Mouse (Mus musculus) MEL (cell line): ENCODE results near the gene Ptpro. TPM values are rescaled to one million over a fixed set of nuclear protein-coding genes. Genes with fewer than 3 reads are reported as not detected.

Source experiments
- DNase-seq: peaks from one replicate; pipeline ENCODE4 v3.0.0; 2011; ENCODE audit warnings: low read depth, low spot score
- H3K27ac ChIP-seq: 2 replicates; pipeline ENCODE4 v1.5.1; 2012; ENCODE audit warnings: low read depth, mild to moderate bottlenecking, control low read depth, low read length, moderate library complexity; ENCODE audit not compliant: control insufficient read depth
- H3K27me3 ChIP-seq, 2 experiments: fragments of 150-350 bp in 1 of 2; sonication (generic) in 1 of 2; 2 replicates each; pipeline ENCODE4 v1.6.1; 2012; ENCODE audit warnings: low read length in 2 of 2, mild to moderate bottlenecking in 2 of 2, improper control_type of control experiment in 1 of 2, moderate library complexity in 1 of 2; ENCODE audit not compliant: insufficient read depth in 2 of 2, control insufficient read depth in 1 of 2
- H3K36me3 ChIP-seq, 2 experiments: 2 replicates each; pipeline ENCODE4 v1.6.1; 2012 to 2014; ENCODE audit warnings: low read length in 2 of 2, improper control_type of control experiment in 1 of 2, inconsistent platforms in 1 of 2, mild to moderate bottlenecking in 1 of 2; ENCODE audit not compliant: insufficient read depth in 2 of 2, control insufficient read depth in 1 of 2
- H3K4me1 ChIP-seq, 2 experiments: fragments of 150-350 bp in 1 of 2; sonication (generic) in 1 of 2; 2 replicates each; pipeline ENCODE4 v1.6.1; 2012; ENCODE audit warnings: low read length in 2 of 2, improper control_type of control experiment in 1 of 2, mild to moderate bottlenecking in 1 of 2; ENCODE audit not compliant: insufficient read depth in 2 of 2, control insufficient read depth in 1 of 2
- H3K4me3 ChIP-seq, 2 experiments: fragments of 150-350 bp in 1 of 2; sonication (generic) in 1 of 2; 2 replicates each; pipeline ENCODE4 v1.5.1; 2012; ENCODE audit warnings: low read depth in 2 of 2, low read length in 2 of 2, mild to moderate bottlenecking in 2 of 2, moderate library complexity in 2 of 2, control low read depth in 1 of 2, improper control_type of control experiment in 1 of 2; ENCODE audit not compliant: control insufficient read depth in 1 of 2, insufficient read depth in 1 of 2
- H3K79me2 ChIP-seq: 2 replicates; pipeline ENCODE4 v1.6.1; 2012; ENCODE audit warnings: mild to moderate bottlenecking, low read length, moderate library complexity; ENCODE audit not compliant: control insufficient read depth, poor library complexity, insufficient read depth
- H3K9ac ChIP-seq: 2 replicates; pipeline ENCODE4 v1.6.1; 2012; ENCODE audit warnings: low read depth, mild to moderate bottlenecking, control low read depth, low read length, moderate library complexity; ENCODE audit not compliant: control insufficient read depth, poor library complexity, severe bottlenecking
- H3K9me3 ChIP-seq: fragments of 150-350 bp; sonication (generic); replicated peaks from 2 replicates; pipeline ENCODE4 v1.6.1; 2012; ENCODE audit warnings: mild to moderate bottlenecking, low read length, improper control_type of control experiment, moderate library complexity; ENCODE audit not compliant: insufficient read depth
- BHLHE40 ChIP-seq: IDR thresholded peaks from 2 replicates; pipeline ENCODE4 v1.6.1; 2012; ENCODE audit warnings: low read depth, mild to moderate bottlenecking, inconsistent platforms, low read length, improper control_type of control experiment, borderline replicate concordance
- CHD2 ChIP-seq: IDR thresholded peaks from 2 replicates; pipeline ENCODE4 v1.6.1; 2011; ENCODE audit warnings: low read length, improper control_type of control experiment
- EP300 ChIP-seq, 2 experiments: IDR thresholded peaks; 2 replicates each; pipeline ENCODE4 v1.6.1; 2011; ENCODE audit warnings: improper control_type of control experiment in 2 of 2, low read length in 2 of 2, low read depth in 1 of 2, mild to moderate bottlenecking in 1 of 2
- ETS1 ChIP-seq: IDR thresholded peaks from 2 replicates; pipeline ENCODE4 v1.6.1; 2012; ENCODE audit warnings: low read depth, mild to moderate bottlenecking, inconsistent platforms, low read length, improper control_type of control experiment, moderate library complexity
- GATA1 ChIP-seq: IDR thresholded peaks from 2 replicates; pipeline ENCODE4 v1.6.1; 2011; ENCODE audit warnings: low read depth, low read length, improper control_type of control experiment
- KAT2A ChIP-seq: conservative IDR thresholded peaks from 2 replicates; pipeline ENCODE4 v1.6.1; 2012; ENCODE audit warnings: low read depth, low read length, improper control_type of control experiment, inconsistent platforms
- MAZ ChIP-seq: IDR thresholded peaks from 2 replicates; pipeline ENCODE4 v1.6.1; 2012; ENCODE audit warnings: low read depth, mild to moderate bottlenecking, inconsistent platforms, low read length, improper control_type of control experiment
- MXI1 ChIP-seq: IDR thresholded peaks from 2 replicates; pipeline ENCODE4 v1.6.1; 2011; ENCODE audit warnings: mild to moderate bottlenecking, low read depth, low read length, improper control_type of control experiment
- NELFE ChIP-seq: IDR thresholded peaks from 2 replicates; pipeline ENCODE4 v1.6.1; 2011; ENCODE audit warnings: low read depth, low read length, improper control_type of control experiment
- NRF1 ChIP-seq: IDR thresholded peaks from 2 replicates; pipeline ENCODE4 v1.6.1; 2014; ENCODE audit warnings: low read depth, mild to moderate bottlenecking, inconsistent platforms, low read length, improper control_type of control experiment, moderate library complexity; ENCODE audit not compliant: poor library complexity, insufficient read depth, severe bottlenecking
- POLR2AphosphoS5 ChIP-seq: IDR thresholded peaks from 2 replicates; pipeline ENCODE4 v1.6.1; 2012; ENCODE audit warnings: low read depth, borderline replicate concordance, mild to moderate bottlenecking, inconsistent platforms, low read length, moderate library complexity, mixed read lengths
- RAD21 ChIP-seq: IDR thresholded peaks from 2 replicates; pipeline ENCODE4 v1.6.1; 2011; ENCODE audit warnings: mild to moderate bottlenecking, low read depth, low read length, improper control_type of control experiment
- RCOR1 ChIP-seq: IDR thresholded peaks from 2 replicates; pipeline ENCODE4 v1.6.1; 2012; ENCODE audit warnings: low read depth, mild to moderate bottlenecking, inconsistent platforms, low read length, improper control_type of control experiment
- SMC3 ChIP-seq: IDR thresholded peaks from 2 replicates; pipeline ENCODE4 v1.6.1; 2011; ENCODE audit warnings: low read depth, low read length, improper control_type of control experiment
- TAL1 ChIP-seq: IDR thresholded peaks from 2 replicates; pipeline ENCODE4 v1.6.1; 2012; ENCODE audit warnings: mild to moderate bottlenecking, inconsistent platforms, low read length, moderate library complexity, mixed read lengths
- TCF12 ChIP-seq: IDR thresholded peaks from 2 replicates; pipeline ENCODE4 v1.6.1; 2014; ENCODE audit warnings: low read depth, mild to moderate bottlenecking, inconsistent platforms, low read length, improper control_type of control experiment, moderate library complexity
- UBTF ChIP-seq: IDR thresholded peaks from 2 replicates; pipeline ENCODE4 v1.6.1; 2012; ENCODE audit warnings: low read depth, mild to moderate bottlenecking, inconsistent platforms, low read length, improper control_type of control experiment, moderate library complexity, borderline replicate concordance; ENCODE audit not compliant: insufficient read depth
- USF1 ChIP-seq: IDR thresholded peaks from 2 replicates; pipeline ENCODE4 v1.6.1; 2014; ENCODE audit warnings: low read depth, mild to moderate bottlenecking, inconsistent platforms, low read length, improper control_type of control experiment, moderate library complexity
- USF2 ChIP-seq, 2 experiments: IDR thresholded peaks; 2 replicates each; pipeline ENCODE4 v1.6.1; 2011 to 2012; ENCODE audit warnings: improper control_type of control experiment in 2 of 2, low read length in 2 of 2, borderline replicate concordance in 1 of 2, inconsistent platforms in 1 of 2, low read depth in 1 of 2, mild to moderate bottlenecking in 1 of 2; ENCODE audit not compliant: insufficient read depth in 1 of 2
- ZKSCAN1 ChIP-seq: IDR thresholded peaks from 2 replicates; pipeline ENCODE4 v1.6.1; 2012; ENCODE audit warnings: low read depth, mild to moderate bottlenecking, inconsistent platforms, low read length, improper control_type of control experiment, moderate library complexity
- ZMIZ1 ChIP-seq: IDR thresholded peaks from 2 replicates; pipeline ENCODE4 v1.6.1; 2012; ENCODE audit warnings: low read depth, mild to moderate bottlenecking, inconsistent platforms, low read length, improper control_type of control experiment, moderate library complexity
- polyA plus RNA-seq, 2 experiments: library from polyadenylated mRNA; stranded (reverse) in 1 of 2; unstranded in 1 of 2; fragments of >175 nt in 1 of 2; fragments of >200 nt in 1 of 2; gene quantifications; 2 replicates each; pipeline versions ENCODE4 v1.2.1 to v1.2.4; 2012; ENCODE audit warnings: low replicate concordance in 2 of 2, low read depth in 1 of 2; ENCODE audit not compliant: insufficient read length in 2 of 2, insufficient read depth in 1 of 2, missing spikeins in 1 of 2
- total RNA-seq: library from RNA; depleted of rRNA; stranded (reverse); fragments of 300-350 nt; gene quantifications from 2 replicates; pipeline ENCODE4 v1.2.3, GENCODE M21; 2012

Ptpro gene
- total and polyA plus RNA-seq, 3 experiments = not detected

DNA sequence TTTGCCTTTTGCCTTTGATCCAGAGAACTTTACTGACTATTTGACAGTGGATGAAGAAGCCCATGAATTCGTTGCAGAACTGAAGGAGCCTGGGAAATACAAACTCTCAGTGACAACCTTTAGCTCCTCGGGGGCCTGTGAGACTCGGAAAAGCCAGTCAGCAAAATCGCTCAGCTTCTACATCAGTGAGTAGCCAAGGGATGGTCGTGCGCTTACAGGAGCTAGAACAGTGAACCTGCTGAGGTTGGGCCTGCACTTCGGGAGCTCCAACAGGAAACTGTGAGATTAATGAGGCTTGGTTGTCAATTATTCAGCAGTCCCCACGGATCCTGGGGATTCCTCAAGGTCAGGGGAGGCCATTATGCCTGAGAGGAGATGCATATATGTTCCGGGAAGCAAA, 130.4 kb downstream of the Ptpro start:
- Histone ChIP-seq H3K4me1 (no peaks in the 10 kb centered on the region), H3K79me2 (no peaks in the 10 kb centered on the region), H3K4me3 (no peak overlapping the region), H3K27ac (no peak overlapping the region), H3K9ac (no peak overlapping the region), H3K36me3 (no peaks in the 10 kb centered on the region), H3K9me3 (no peaks in the 10 kb centered on the region), H3K27me3 (no peaks in the 10 kb centered on the region)
- DNase-seq = no peak
- no peak for TF ChIP-seq TAL1
- TF ChIP-seq USF2 (IDR thresholded peaks at IDR 0.05; ENCODE audit: borderline replicate concordance in 1 of 2, insufficient read depth in 1 of 2, low read depth in 1 of 2, low read length in 2 of 2) = no peak
- no peak for TF ChIP-seq CHD2
- no peak for TF ChIP-seq ZMIZ1
- TF ChIP-seq ETS1 = no peak
- TF ChIP-seq, all 39 proteins: peak for 0

DNA sequence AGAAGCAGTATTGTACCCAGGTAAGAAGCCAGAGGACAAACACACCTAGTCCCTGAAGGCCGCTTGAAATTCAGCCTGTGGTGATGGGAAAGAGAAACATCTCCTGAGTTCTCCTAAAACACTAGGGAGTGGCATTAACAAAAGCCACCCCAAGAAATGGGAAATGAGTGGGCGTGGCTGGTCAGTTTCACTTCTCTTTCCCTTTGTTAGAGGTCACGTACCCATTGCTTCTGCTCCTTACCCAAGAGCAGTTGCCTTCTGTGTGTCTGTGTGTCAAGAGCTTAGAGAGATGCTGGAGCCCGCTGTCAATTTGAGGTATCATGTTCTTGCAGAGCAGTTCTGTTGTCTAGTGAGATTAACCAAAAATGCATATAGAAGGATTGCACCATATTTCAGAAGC, 134.2 kb downstream of the Ptpro start:
- Histone ChIP-seq H3K9me3 (no peaks in the 10 kb centered on the region), H3K27ac (no peak overlapping the region), H3K36me3 (no peaks in the 10 kb centered on the region), H3K4me3 (no peak overlapping the region), H3K79me2 (no peaks in the 10 kb centered on the region), H3K4me1 (no peaks in the 10 kb centered on the region), H3K27me3 (no peaks in the 10 kb centered on the region), H3K9ac (no peak overlapping the region)
- TF ChIP-seq GATA1 = no peak
- no peak for TF ChIP-seq USF2 (IDR thresholded peaks at IDR 0.05; ENCODE audit: borderline replicate concordance in 1 of 2, insufficient read depth in 1 of 2, low read depth in 1 of 2, low read length in 2 of 2)
- TF ChIP-seq SMC3 = no peak
- no peak for TF ChIP-seq EP300 (IDR thresholded peaks at IDR 0.05; ENCODE audit: low read depth in 1 of 2, low read length in 2 of 2)
- TF ChIP-seq RCOR1 = no peak
- TF ChIP-seq MAZ = no peak
- TF ChIP-seq BHLHE40 = no peak
- TF ChIP-seq POLR2AphosphoS5 = no peak
- TF ChIP-seq TCF12 = no peak
- no peak for TF ChIP-seq ETS1
- no peak for TF ChIP-seq CHD2
- no peak for TF ChIP-seq MXI1
- TF ChIP-seq NRF1 = no peak
- no peak for TF ChIP-seq USF1
- no peak for TF ChIP-seq ZKSCAN1
- TF ChIP-seq KAT2A = no peak
- TF ChIP-seq RAD21 = no peak
- TF ChIP-seq UBTF = no peak
- TF ChIP-seq NELFE = no peak
- no peak for DNase-seq
